Mouse (Mus musculus) hindbrain, embryonic 14.5 days (tissue): Measurements from ENCODE around the gene A4galt. TPM values are rescaled to one million over a fixed set of nuclear protein-coding genes. Genes with fewer than 3 reads are reported as not detected.

Experiments used
- ATAC-seq: fragments of 200-750 bp; cut with Nextera tagmentation; 2 replicates; pipeline ENCODE4 v1.8.0; 2017; ENCODE audit warnings: moderate number of reproducible peaks, mild to moderate bottlenecking, moderate TSS enrichment, moderate library complexity; ENCODE audit not compliant: low FRiP score
- DNase-seq: peaks from one replicate; pipeline ENCODE4 v3.0.0-alpha.2; 2015; ENCODE audit warnings: low spot score
- H3K27ac ChIP-seq: fragments of 300-500 bp; sonication (generic); 2 replicates; pipeline ENCODE4 v1.5.1; 2014; ENCODE audit warnings: mild to moderate bottlenecking, moderate library complexity
- H3K27me3 ChIP-seq: fragments of 300-500 bp; sonication (generic); 2 replicates; pipeline ENCODE4 v1.6.1; 2014; ENCODE audit warnings: mild to moderate bottlenecking, low read length, mixed read lengths; ENCODE audit not compliant: control insufficient read depth, insufficient read depth
- H3K36me3 ChIP-seq: fragments of 300-500 bp; sonication (generic); replicated peaks from 2 replicates; pipeline ENCODE4 v1.6.1; 2014; ENCODE audit not compliant: control insufficient read depth, insufficient read depth
- H3K4me1 ChIP-seq: fragments of 300-500 bp; sonication (generic); replicated peaks from 2 replicates; pipeline ENCODE4 v1.6.1; 2014; ENCODE audit warnings: antibody characterized with exemption, low read length, mixed read lengths; ENCODE audit not compliant: control insufficient read depth, insufficient read depth
- H3K4me2 ChIP-seq: fragments of 300-500 bp; sonication (generic); replicated peaks from 2 replicates; pipeline ENCODE4 v1.6.1; 2014; ENCODE audit warnings: mild to moderate bottlenecking, moderate library complexity
- H3K4me3 ChIP-seq: fragments of 300-500 bp; sonication (generic); replicated peaks from 2 replicates; pipeline ENCODE4 v1.5.1; 2014; ENCODE audit warnings: mild to moderate bottlenecking, low read length
- H3K9ac ChIP-seq: fragments of 300-500 bp; sonication (generic); 2 replicates; pipeline ENCODE4 v1.6.1; 2014
- H3K9me3 ChIP-seq: fragments of 300-500 bp; sonication (generic); 2 replicates; pipeline ENCODE4 v1.6.1; 2016; ENCODE audit warnings: low read length; ENCODE audit not compliant: control insufficient read depth
- WGBS: fragments of 180-500 bp; shearing (Covaris S2); extraction: QIAGEN DNeasy Blood & Tissue Kit; methylation state at CpG from one replicate; pipeline ENCODE4 v1.1.7; 2014; 5-methylcytosine and 5-hydroxymethylcytosine counted together
- polyA plus RNA-seq: library from polyadenylated mRNA; unstranded; fragments of >200 nt; fragmentation: Nextera tagmentation; extraction: Ambion mirVana; gene quantifications from 2 replicates; pipeline ENCODE4 v1.2.1, GENCODE M21; 2014

Gene A4galt
- 2.3 and 4.2 TPM in 2 replicates for polyA plus RNA-seq

DNA sequence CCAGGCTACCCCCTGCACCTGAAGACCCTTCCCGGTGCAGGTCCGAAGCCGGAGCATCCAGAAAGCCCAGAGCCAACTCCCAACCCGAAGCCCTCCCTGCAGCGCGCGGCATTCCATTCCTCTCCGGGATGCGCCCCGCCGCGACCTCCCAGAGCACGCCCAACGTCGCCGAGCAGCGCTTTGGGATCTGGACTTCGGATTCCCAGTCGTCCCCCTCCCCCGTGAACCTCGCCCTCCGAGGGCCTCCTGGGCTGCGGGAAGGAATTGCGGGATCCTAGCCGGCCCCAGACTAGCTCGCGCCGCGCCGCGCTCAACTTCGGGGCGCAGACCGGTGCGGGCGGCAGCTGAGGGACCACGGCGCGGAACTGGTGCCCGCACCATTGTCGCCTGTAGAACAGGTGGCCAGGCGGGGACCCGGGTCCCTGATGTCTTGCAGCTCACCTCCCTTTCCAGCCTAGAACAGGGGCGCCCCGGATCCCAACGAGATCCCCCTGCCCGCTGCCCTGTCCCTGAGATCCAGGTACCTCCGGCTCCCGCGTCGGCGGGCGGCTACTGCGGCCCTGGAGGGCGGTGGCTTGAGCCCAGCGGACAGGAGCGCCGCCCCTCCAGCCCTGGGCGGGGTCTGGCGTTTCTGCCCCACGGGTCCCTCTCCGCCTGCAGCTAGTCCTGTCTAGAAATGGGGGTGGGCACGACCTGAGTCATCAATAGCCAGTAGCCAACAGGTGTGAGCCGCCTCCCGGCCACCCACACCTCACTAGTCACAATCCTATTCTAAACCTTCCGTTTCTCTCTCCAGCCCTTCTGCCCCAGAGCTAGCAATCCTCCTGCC is at the start of gene A4galt:
Gene A4galt, minus strand, starts transcription at position 599 of the 829 bp plus-strand sequence.
- H3K4me3 ChIP-seq, result peak within 1 kb of the TSS; percentile 45
- ATAC-seq (no peak), DNase-seq (no peak)
- peaks cover 36% of the 10 kb centered on the region for H3K27me3 ChIP-seq
- WGBS, result 2% methylated on average over 64 of the region's 66 CpGs
- peaks cover 9% of the 10 kb centered on the region; the same call in 1 of the 2 replicates for H3K4me1 ChIP-seq
- peak within 1 kb of the TSS; percentile 55 for H3K9ac ChIP-seq
- H3K27ac ChIP-seq, result no peak within 1 kb of the TSS
- H3K4me2 ChIP-seq, result peak within 1 kb of the TSS; percentile 90
- H3K36me3 ChIP-seq, result no peaks in the 10 kb centered on the region
- no peaks in the 10 kb centered on the region for H3K9me3 ChIP-seq

DNA sequence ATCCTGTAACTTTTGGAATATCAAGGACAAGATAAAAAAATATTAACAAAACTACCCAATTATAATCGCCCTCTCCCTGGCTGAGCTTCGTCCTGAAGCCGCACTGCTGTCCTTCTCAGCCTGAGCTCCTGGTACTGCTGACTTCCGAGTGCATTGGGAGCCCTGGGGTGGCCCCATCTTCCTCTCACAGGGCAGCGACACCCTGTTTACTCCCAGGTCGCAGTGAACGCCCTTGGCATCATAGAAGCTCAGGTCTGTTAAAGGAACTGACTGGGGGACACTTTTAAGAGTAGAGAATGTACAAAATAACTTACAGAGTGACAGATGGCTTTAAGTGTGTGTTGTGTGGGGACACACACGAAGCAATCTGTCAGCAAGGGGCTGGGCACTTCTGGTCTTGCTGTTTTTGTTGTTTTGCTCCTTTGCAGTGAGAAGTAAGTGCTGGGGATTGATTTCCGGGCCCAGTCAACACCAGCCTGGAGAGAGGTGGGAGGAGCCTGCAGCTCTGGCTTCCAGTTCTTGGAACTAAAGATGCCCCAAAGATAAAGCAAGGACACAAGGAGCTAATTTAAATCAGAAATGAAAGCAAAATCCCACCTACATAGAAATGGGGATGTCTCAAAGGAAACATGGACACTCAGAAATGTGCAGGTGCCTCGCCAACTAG is 48.5 kb upstream of the A4galt start:
- DNase-seq, result no peak
- H3K27me3 ChIP-seq, result no peaks in the 10 kb centered on the region
- H3K4me3 ChIP-seq, result no peak overlapping the region
- peaks cover 32% of the 10 kb centered on the region for H3K36me3 ChIP-seq
- no peak for ATAC-seq
- H3K27ac ChIP-seq, result 0 out of 2 replicates have a peak overlapping the region, but pooled peaks have one; percentile 9
- H3K9ac ChIP-seq, result no peak overlapping the region
- H3K4me1 ChIP-seq, result no peaks in the 10 kb centered on the region
- H3K4me2 ChIP-seq, result no peak overlapping the region
- H3K9me3 ChIP-seq, result no peaks in the 10 kb centered on the region
- 60% methylated on average over 10 of the region's 10 CpGs for WGBS

DNA sequence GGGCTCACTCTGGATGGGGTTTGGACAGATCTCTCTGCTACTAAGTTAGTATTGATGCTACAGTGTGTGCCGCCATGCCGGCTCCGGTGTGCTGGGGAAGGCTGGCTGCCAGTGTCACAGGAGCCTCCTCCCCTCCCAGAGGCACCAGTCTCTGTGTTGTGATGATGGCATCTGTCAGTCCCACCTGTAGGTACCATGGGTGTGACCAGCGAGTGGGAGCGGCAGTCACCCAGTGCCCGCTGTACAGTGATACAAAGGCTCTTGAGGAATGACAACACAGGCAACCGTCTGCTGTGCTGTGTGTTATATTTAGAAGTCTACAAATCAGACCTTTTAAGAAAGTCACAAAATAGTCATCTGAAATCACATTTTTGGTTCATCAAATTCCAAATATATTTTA is 47.9 kb upstream of the A4galt start:
- DNase-seq (no peak), ATAC-seq (no peak)
- Histone ChIP-seq H3K4me2 (no peak overlapping the region), H3K36me3 (peaks cover 26% of the 10 kb centered on the region), H3K4me3 (no peak overlapping the region), H3K27ac (no peak overlapping the region), H3K9me3 (no peaks in the 10 kb centered on the region), H3K4me1 (no peaks in the 10 kb centered on the region), H3K9ac (no peak overlapping the region), H3K27me3 (no peaks in the 10 kb centered on the region)
- 90% methylated on average over 7 of the region's 7 CpGs for WGBS

DNA sequence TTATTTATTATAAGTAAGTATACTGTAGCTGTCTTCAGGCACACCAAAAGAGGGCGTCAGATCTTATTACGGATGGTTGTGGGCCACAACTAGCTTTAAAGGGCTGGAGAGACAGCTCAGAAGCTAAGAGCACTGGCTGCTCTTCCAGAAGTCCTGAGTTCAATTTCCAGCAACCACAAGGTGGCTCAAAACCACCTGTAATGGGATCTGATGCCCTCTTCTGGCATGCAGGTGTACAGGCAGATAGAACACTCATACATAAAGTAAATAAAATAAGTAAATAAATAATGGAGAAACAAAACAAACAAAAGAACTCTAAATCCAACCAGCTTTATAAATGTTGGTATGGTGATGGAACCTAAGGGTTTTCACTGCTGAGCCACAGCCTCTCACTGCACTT is 47.2 kb upstream of the A4galt start:
- DNase-seq (no peak), ATAC-seq (no peak)
- WGBS, result 89% methylated on average over 2 of the region's 2 CpGs
- H3K4me2 ChIP-seq, result no peak overlapping the region
- no peak overlapping the region for H3K9ac ChIP-seq
- H3K36me3 ChIP-seq, result peaks cover 25% of the 10 kb centered on the region
- H3K9me3 ChIP-seq, result no peaks in the 10 kb centered on the region
- H3K27me3 ChIP-seq, result no peaks in the 10 kb centered on the region
- H3K27ac ChIP-seq, result no peak overlapping the region
- H3K4me1 ChIP-seq, result no peaks in the 10 kb centered on the region
- no peak overlapping the region for H3K4me3 ChIP-seq

DNA sequence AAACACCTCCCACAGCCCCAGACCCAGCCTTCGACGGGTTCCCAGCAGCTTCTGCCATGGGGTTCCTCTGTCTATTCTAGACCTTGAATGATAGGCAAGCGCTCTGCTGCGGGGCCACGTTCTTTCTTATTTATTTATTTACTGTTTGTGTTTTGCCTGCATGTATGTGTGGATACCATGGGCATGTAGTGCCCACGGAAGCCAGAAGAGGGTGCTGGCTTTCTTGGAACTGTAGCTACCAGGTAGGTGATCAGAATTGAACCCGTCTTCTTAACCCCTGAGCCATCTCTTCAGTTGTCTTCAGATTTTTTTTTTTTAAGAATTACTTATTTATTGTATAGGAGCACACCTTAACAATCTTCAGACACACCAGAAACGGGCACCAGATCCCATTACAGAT is 46.7 kb upstream of the A4galt start:
- ATAC-seq (no peak), DNase-seq (no peak)
- Histone ChIP-seq H3K4me1 (no peaks in the 10 kb centered on the region), H3K4me2 (no peak overlapping the region), H3K27ac (no peak overlapping the region), H3K4me3 (no peak overlapping the region), H3K27me3 (no peaks in the 10 kb centered on the region), H3K36me3 (peaks cover 23% of the 10 kb centered on the region), H3K9ac (no peak overlapping the region), H3K9me3 (no peaks in the 10 kb centered on the region)
- WGBS, result 88% methylated on average over 8 of the region's 8 CpGs

DNA sequence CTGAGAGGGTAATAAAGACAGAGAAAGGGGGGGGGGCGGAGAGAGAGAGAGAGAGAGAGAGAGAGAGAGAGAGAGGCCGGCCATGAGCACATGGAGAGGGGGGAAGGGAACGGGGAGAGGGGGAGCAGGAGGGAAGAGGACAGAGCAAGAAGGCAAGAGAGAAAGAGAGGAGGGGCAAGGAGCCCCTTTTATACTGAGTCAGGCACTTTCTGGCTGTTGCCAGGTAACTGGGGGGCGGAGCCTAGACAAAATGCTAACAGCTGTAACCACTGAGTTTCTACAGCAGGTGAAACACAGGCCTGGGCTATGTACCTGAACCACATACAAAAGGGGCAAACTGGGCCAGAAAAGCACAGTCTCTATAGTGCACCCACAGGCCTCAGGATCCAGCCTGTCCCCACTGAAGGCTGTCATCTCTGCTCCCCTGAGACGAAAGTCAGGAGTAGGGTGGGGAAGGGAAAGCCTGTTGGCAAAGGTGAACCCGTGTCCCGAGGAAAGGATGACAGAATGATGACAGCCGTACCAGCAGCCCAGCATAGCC is 45.3 kb upstream of the A4galt start:
- H3K4me1 ChIP-seq, result no peaks in the 10 kb centered on the region
- no peak overlapping the region; the same call in 1 of the 2 replicates for H3K9ac ChIP-seq
- H3K4me2 ChIP-seq, result no peak overlapping the region
- H3K4me3 ChIP-seq, result no peak overlapping the region
- no peak for DNase-seq
- 64% methylated on average over 6 of the region's 8 CpGs for WGBS
- no peak overlapping the region for H3K27ac ChIP-seq
- no peaks in the 10 kb centered on the region for H3K27me3 ChIP-seq
- H3K9me3 ChIP-seq, result no peaks in the 10 kb centered on the region
- ATAC-seq, result peak; percentile 60; the same call in 1 of the 2 replicates
- peaks cover 18% of the 10 kb centered on the region for H3K36me3 ChIP-seq

DNA sequence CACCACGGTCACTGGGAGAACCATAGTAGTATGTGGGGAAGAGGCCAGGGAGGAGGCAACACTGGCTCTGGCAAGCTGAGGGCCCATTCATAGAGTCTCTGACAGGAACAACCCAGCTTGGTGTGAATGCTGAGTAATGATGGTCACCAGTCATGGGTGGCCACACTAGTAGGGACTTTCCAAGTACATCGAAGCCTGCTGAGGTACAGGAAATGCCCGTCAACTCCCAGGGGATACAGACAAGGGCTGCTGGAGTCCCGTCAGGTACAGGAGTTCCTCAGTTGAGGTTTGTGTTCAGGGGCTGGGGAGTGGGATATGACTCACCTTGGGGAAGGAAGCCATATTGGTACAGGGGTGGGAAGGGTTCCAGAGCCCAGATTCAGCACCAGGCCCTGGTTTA is 44.5 kb upstream of the A4galt start:
- H3K4me2 ChIP-seq, result no peak overlapping the region
- DNase-seq, result no peak
- H3K9ac ChIP-seq, result no peak overlapping the region
- no peaks in the 10 kb centered on the region for H3K4me1 ChIP-seq
- no peak overlapping the region for H3K27ac ChIP-seq
- 92% methylated on average over 4 of the region's 4 CpGs for WGBS
- no peaks in the 10 kb centered on the region for H3K9me3 ChIP-seq
- no peak for ATAC-seq
- H3K27me3 ChIP-seq, result no peaks in the 10 kb centered on the region
- peaks cover 14% of the 10 kb centered on the region for H3K36me3 ChIP-seq
- H3K4me3 ChIP-seq, result no peak overlapping the region

DNA sequence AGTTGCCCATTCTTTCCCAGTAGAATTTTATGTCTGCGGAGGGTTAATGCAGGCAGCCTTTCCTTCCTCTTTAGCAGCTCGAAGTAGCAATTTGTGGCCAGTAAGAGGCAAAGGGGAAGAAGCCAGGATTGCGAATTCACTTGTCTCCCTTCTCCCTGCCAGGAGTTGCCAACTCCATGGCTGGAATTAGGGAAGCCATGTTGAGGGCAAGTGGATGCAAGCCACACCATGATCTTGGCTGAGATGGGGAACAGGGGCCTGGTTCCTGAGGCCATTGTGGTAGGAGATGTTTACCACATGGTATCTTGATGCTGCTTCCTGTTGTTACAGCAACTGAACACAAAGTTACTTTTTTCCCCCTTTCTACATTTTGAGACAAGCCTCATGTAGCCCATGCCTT is 43.4 kb upstream of the A4galt start:
- Histone ChIP-seq H3K4me1 (no peaks in the 10 kb centered on the region), H3K36me3 (peaks cover 11% of the 10 kb centered on the region), H3K27me3 (no peaks in the 10 kb centered on the region), H3K27ac (no peak overlapping the region), H3K4me3 (no peak overlapping the region), H3K4me2 (no peak overlapping the region), H3K9me3 (no peaks in the 10 kb centered on the region), H3K9ac (no peak overlapping the region)
- WGBS, result 88% methylated on average over 3 of the region's 3 CpGs
- no peak for DNase-seq
- no peak for ATAC-seq
